Mouse (Mus musculus) mouse trophoblast stem cell (cell line): Measurements from ENCODE around the gene Rnf182.

ENCODE experiments used
- in situ Hi-C, 2 experiments: fragments of 300-500 bp; cut with MseI, MboI; formaldehyde crosslinking; loops; 2 replicates in 1 of 2; 3 replicates in 1 of 2; pipeline ENCODE4 v1.15.1; 2025

The Rnf182 gene

GRCm38 (mm10) chr13:43698506-43698905, 83.0 kb downstream of the Rnf182 start:
- in situ Hi-C loops: no loop called here

DNA sequence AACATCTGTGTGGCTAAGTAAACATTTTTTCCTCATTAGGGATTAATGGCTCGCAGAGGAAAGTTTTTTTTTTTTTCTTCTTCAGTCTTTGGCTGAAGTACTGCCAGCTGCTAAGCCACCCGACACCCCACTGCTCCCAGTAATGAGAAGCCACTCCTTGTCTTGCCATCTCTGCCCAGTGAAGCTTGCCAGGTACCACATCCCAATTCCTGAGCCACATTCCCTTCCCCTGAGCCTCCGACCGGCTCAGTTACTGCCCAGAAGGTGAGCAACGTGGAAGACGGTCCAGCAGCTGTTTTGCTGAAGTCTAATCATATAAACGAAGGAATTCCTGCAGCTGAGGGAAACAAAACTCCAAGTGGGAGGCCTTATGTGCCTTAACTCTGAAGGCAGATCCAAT, 88.0 kb downstream of the Rnf182 start:
- in situ Hi-C loops: no loop called here

DNA sequence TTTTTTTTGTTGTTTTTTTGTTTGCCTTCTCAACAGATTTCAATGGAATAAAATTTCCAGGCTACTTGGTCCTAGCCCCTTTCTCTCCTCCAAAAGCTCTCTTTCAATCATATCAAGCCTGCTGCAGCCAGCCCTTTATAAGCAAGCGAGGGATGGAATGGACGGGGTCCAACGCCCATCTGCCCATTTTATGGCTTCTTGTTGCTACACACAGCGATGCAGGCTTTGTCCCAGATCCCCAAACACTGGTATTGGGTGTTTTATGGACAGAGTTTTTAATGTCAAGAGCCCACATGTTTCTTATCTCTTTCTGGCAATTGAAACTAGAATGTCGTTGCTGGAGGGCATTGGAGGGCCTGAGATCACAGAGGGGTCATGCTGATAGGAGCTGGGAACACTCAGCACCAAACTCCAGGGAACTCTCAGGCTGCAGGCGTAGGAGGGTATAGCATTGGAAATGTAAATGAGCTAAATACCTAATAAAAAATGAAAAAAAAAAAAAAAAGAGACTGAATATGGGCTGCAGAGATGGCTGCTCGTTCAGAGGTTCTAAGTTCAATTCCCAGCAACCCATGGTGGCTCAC, 89.1 kb downstream of the Rnf182 start:
- in situ Hi-C loops: no loop called here

GRCm38 (mm10) chr13:43706387-43706786, 90.9 kb downstream of the Rnf182 start:
- in situ Hi-C loops: no loop called here

GRCm38 (mm10) chr13:43709529-43709928, 94.0 kb downstream of the Rnf182 start:
- in situ Hi-C loops: no loop called here

- in situ Hi-C loops: no loop called here
Measured at GRCm38 (mm10) chr13:43711708-43712314, 96.3 kb downstream of the Rnf182 start.

- in situ Hi-C loops: no loop called here
Measured at GRCm38 (mm10) chr13:43714741-43715140, 99.2 kb downstream of the Rnf182 start.

DNA sequence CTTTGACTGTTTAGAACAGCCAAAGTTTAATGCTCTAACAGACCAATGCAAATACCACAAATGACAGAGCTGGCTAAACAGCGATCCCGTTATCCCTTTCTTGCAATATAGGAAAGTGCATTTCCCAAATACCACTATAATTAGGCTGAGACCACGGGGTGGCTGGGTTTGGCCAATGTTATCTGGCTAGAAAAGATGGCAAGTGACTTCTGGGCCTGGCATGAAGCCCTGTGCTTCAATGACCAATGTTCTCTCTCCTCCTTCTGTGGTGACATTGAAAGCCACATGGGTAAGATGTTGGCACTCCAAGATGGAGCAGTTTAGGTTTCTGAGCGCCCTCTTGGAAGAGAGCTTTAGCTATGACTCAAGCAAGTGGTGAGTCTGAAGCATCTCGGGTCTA, 100.0 kb downstream of the Rnf182 start:
- in situ Hi-C loops: no loop called here

DNA sequence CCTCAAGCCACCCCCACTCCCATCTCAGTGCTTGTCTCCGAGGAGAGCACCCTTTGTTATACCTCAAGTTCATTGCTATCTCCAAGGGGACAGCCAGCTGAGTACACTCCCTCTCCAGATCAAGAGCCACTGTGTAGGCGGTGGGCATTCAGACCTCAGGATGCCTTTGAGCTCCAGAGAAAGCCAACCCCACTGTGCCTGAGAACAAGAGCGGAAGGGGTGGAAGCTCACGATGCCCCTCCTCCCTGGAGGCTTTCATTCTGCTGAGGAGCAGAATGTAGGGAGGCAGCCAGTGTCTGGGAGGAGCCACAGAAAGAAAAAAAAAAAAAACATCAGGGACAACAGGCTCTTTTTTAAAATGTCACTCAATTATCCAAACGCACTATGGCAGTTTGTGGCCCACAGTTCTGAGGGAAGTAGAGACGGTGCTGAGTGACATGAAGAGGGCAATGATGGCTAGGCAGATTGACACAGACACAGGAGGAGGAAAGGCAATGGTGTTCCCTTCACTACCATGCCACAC, 101.1 kb downstream of the Rnf182 start:
- in situ Hi-C loops: no loop called here

GRCm38 (mm10) chr13:43718173-43718572, 102.7 kb downstream of the Rnf182 start:
- in situ Hi-C loops: no loop called here

GRCm38 (mm10) chr13:43720496-43720895, 105.0 kb downstream of the Rnf182 start:
- in situ Hi-C loops: loop anchor here in 1 of 2 experiments (5.0 kb wide), 1 partner anchor 123 kb away; no protein-coding TSS in a partner anchor
